Mouse (Mus musculus): Measurements from ENCODE around the gene Nup88. TPM values are rescaled to one million over a fixed set of nuclear protein-coding genes. Genes with fewer than 3 reads are reported as not detected.
"Not testable (repeated sequence)": the region's sequence is repeated elsewhere in the genome, so short reads cannot be mapped to it uniquely, and the experiment has no call there.

Gene Nup88
- total RNA-seq, 4 experiments from 2014 or later: 48.9 to 61.7 (median 56.8) TPM

DNA sequence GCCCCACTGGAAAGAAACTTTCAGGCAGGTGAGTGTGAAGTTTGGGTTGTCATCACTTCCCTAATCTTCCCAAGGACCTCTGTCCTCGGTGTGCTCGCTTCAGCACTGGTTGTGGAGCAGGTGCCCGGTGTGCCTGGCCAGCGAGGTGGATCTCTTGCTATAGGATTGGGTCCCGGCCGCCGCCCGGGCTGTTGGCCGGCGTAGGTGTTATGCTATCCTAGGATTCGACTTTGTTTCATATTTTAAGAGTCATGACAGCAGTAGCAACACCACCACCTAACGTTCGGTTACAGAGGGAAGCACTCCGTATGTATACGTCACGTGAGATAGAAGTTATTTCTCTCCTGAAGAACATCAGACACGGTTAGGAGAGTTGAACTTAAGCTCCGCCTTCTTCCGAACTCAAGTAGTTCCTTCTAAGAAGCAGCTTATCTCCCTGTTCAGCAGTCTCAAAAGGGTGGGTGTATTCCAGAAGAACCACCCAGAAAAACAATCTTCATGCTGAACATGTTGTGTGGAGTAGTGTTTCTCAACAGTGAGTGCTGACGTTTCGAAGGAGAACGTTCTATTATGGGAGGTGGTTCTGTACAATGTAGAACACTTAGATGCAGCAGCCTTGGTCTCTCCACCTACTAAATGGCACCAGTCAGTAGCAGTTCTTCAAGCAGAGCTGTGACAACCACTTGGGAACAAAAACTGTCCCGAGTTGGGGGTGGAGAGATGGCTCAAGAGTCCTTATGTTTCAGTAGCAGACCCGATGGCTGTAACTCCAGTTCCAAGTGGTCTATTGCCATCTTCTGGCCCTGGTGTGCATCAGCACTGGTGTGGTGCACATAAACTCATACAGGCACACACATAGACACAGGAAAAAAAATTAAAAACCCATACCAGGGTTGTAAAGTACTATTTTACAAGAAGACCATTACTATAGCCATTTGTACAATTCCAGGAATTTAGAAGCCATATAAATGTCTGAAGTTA lies 1.1 kb upstream of the Nup88 start:
- peak in 1 of 2 experiments; percentile 45 for DNase-seq (ENCODE audit: low spot score in 2 of 2)

DNA sequence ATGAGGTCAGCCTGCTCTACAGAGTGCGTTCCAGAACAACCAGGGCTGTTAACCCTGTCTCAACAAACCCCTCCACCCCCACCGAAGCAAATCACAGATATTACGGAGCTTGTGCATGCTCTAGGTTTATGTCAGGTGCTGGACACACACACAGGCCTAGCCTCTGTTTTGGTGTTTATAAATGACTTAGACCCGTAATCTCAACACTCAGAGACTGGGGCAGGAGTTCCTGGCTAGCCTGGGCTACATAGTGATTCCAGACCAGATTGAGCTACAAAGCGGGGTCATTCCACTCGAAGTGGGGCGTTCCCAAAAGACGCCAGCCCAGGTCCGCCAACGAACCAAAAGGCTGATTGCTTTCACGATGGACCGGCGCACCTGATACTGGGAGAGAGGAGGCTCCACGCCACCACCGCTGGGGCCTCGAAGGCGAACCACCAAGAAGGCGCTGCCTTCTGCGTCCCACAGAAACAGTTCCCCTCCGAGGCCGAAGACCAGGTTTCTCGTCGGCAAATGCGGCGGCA lies 440 bp downstream of the Nup88 start:
- no peak for DNase-seq (ENCODE audit: low spot score in 2 of 2)

DNA sequence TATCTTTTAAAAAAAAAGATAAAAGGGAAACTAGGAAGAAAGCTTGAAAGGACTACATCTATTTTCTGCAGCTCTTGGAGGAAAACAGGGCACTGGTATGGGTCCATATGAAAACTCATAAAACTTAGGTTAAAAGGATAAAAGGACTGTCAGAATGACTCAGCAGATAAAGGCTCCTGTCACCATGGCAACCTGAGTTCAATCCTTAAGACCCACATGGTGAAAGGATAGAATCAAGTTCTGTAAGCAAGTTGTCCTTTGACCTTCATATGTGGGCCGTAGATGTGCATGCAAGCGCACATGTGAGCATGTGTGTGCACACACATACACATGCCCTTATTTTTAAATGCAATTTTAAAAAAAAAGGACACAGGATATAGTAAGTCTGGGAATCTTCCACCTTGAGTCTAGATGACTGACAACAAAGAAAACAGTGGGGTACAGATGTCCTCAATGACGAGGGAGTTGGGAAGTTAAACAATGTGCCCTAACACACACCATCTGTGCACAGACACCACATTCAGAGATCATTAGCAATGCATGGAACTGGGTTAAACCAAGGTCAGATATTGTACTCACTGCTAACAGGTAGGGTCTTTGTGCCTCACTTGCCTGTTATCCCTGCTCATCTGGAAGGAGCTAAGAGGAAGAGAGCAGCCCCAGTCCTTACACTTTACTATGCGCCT lies 5.4 kb downstream of the Nup88 start:
- DNase-seq (ENCODE audit: low spot score in 2 of 2): no peak

DNA sequence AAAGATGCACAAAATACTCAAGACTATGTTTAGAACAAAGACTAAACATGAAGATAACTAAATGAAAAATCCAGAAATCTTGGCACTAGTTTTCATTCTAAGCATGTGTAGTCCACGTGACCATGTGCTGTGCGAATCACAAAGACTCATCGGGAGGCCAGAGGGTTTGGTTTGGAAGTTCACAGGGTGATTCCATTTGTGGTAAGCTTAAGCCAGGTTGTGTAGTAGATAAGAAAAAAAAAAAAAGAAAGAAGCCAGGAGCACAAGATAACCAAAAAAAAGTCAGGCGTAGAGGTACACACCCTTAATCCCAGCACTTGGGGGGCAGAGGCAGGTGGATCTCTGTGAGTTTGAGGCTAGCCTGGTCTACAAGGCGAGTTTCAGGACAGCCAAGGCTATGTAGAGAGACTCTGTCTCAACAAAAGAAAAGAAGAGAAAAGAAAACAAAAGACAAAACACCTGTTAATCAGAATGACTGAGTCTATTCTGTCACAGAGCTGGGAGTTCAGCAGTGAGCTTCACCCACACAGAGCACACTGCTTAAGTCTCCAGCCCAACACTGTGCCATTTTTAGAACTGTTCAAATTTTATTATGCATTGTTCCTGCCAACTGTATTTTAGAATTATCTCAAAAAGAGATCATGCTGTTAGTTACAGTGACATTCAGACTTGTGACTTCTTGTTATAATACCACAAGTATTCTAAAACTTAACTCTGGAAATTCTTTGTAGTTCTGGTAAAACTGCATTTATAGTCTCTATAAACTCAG lies 8.8 kb downstream of the Nup88 start:
- no peak for DNase-seq (ENCODE audit: low spot score in 2 of 2)

DNA sequence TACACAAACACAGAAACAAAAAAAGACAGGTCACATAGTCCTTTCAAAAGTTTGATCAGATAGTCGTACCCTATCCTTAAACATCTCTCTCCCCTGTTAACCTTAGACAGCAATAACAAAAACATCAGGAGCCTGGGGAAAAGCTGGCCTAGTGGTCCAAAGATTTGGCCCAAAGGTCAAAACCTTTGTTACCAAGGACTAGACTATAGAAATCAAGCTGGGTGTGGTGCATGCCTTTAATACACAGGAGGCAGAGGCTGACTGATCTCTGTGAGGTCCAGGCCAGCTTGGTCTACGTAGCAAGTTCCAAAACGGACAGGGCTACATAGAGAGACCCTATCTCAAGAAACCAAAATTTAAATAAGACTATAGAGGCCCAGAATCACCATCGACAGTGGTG lies 15.1 kb downstream of the Nup88 start:
- no peak for DNase-seq (ENCODE audit: low spot score in 2 of 2)

DNA sequence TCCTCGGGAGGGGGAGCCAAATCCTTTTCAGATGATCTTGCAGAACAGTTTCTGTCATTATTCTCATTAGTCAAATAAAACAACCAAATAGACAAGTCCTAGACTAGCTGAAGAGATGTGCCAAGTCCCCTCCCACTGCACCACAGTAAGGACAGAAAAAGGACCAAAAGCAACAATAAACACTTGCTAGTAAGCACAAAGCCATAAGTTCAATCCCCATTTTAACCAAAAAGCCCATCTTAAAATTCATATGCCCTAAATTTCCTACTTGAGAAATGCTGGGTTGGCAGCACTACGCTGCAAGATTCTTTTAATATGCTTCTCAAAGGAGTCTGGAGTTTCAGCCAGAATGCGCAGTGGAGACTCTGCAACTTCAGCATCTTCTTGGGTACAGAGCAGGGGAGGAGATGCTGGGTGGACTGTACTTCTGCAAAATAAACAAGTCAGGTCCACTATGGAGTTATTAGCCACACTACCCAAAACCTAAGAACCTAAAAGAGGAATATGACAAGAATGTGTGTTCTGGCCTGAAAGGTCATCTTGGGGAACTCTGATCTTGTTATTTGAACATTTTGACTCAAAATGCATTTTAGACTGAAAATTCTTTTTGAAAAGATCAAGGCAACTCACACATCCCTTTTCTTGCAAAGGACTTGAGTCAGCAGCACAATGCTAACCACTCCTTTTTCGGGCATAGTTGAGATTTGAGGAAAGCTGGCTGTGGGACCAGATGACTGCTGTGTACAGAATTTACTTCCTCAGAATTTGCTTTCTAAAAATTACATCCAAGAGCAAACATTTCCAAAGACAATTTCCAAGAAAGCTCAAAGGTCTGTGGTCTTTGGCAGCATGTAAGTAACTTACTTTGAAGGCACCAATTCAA lies 24.6 kb downstream of the Nup88 start:
- no peak for DNase-seq (ENCODE audit: low spot score in 2 of 2)

DNA sequence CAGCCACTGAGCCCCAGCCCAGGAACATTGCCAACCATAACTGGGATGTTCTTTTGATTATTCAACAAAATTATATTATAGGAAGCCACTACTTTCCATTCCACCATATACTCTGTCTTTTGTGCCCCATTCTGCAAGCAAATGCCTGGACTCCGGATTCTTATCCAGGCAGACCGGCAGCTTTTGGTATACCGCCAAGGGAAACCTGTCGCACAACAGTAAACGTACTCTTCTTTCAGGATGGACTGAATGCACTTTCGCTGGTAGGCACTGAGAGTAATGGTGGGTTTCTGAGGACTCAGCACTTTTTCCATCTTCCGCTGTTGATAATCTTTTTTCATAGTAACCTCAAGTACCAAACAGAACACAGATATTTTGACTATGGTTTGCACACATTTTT lies 26.1 kb downstream of the Nup88 start:
- no peak for DNase-seq (ENCODE audit: low spot score in 2 of 2)

DNA sequence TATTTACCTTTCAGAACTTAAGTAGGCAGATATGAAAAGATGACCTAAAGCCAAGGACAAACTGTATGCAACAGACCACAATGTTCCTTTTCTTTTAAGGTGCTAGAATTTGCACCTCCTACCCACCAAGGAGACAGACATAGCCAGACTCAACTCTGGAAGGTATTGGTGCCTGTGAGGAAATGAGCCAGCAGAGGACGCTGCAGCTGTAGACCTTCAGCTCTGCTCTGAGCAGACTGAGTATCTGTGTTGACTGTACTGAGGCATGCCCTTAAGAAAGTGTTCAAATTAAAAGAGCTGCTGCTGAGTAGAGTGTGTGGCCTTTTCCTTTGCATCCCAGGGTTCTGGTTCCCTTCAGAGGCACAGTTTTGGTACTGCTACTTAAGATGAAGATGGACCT lies 27.2 kb downstream of the Nup88 start:
- DNase-seq (ENCODE audit: low spot score in 2 of 2): no peak

DNA sequence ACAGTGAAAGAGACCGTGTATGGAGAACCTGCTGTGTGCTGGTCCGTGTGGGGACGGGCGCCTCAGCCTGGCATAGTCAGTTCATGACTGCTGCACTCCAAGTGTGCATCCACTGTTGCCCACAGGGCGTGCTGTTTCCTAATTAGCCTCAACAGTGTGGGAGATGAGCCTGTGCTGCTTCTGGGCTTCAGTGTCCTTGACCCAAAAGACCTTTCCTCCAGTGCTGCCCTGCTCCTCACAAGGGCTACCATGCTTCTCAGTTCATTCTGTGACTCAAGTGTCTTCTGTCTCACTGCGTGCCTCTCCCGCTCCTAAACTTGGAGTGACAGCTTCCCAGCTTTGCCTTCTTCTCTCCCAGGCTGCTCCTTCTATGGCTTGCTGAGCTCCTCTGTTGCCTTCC lies 34.5 kb downstream of the Nup88 start:
- no peak for DNase-seq (ENCODE audit: low spot score in 2 of 2)

DNA sequence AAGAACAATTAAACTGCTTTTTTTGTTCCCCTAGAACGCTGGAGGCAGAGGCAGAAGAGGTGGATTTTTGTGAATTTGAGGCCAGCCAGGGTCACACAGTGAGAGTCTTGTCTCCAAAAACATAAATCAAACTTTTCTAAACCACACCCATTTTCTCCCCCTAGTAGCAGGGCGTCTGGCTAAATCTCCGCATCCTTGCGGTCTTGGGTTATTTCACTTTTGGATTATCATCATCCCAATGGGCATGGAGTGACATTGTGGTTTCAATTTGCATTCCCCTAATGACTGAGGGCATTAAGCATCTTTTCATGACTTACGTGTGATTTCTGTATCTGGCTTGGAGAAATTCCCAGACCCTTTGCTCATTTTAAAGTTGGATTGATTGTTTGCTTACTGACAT lies 38.3 kb downstream of the Nup88 start:
- DNase-seq (ENCODE audit: low spot score in 2 of 2): no peak

DNA sequence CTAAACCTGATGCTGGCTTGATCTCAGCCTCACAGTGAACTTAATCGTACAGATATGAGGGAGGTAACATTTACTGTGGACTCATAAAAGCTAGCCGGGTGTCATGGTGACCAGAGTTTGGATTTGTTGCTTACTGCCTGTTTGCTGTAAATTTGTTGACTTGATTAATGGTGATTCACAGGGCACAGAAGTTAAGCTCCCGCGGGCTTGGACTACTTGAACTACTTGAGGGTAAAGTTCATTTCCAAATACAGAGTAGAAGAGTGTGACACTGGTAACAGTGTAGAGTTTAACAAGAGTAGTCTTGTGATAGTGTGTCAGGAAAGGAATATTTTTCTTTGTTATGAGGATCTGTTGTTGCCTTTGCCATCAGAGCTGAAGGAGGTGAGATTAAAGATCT lies 50.2 kb downstream of the Nup88 start:
- DNase-seq (ENCODE audit: low spot score in 2 of 2): no peak

DNA sequence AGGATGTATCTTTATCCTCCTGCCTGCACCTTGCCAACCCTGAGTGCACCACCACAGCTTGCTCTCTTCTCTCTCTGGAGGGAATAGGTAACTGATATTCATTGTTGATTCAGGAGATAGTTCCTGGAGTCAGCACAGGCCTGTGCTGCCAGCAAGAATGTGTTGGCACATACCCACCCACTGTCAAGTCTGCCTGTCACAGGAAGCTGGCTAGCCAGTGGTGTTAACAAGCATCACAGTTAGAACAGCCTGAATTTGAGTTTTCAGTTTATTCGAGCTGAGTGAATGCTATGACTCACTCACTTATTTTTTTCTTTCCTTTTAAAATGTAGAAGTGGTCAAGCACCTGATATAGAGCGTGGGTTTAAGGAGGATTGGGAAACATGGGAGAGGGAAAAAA lies 51.9 kb downstream of the Nup88 start:
- peak in 1 of 2 experiments; percentile 64 for DNase-seq (ENCODE audit: low spot score in 2 of 2)

DNA sequence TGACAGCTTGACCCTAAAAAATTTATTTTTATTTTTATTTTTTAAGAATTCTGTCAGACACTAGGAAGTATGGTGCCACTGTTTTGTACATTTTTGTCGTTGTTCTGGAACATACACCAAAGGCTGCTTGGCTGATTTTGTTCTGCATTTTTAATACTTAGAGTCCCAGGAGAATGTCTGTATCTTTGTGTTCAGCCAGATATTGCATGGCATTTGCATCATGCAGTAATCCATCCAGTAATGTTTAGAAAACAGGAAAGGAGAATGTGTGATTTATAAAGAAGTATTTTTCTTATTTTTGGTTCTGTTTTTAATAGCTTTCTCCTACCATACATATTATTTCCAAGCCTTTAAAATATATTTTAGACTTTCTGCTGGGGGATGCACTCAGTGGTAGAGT lies 57.9 kb downstream of the Nup88 start:
- no peak for DNase-seq (ENCODE audit: low spot score in 2 of 2)

DNA sequence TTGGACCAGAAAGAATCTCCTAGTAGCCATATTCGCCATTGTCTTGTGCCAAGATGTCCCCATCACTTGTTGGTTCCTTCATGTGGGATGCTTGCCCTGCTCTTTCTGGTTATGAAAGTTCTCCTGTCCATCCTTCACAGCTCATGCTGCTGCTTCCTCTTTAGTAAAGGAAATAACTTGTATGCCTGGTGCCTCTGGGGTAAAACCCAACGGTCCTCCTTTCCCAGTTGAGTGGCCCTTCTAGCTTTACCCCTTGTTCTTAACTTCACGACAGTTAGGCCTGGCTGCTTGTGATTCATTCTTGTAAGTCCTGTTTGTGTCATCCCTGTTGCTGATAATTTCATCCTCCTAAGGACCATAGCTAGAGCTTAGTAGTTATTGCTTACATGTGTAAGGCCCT lies 58.5 kb downstream of the Nup88 start:
- no peak for DNase-seq (ENCODE audit: low spot score in 2 of 2)

DNA sequence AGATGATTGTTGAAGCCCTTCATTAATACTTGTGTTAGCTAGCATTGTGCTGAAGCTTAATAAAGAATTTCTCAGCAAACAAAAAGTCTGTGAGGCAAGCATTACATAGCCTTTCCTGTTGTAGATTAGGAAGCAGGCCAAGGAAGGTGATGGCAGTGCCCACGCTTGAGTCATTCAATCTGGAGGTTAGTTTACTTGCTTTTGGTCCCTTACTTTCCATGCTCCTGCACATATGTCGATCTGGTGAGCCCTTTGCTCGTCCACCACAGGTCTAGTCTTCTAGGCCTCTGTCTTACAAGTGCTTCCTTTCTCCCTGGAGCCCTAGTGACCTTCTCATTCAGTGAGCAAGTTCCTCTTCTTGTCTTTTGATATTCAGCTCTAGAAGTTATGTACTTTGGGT lies 63.1 kb downstream of the Nup88 start:
- DNase-seq (ENCODE audit: low spot score in 2 of 2): peak in 1 of 2 experiments; percentile 25

DNA sequence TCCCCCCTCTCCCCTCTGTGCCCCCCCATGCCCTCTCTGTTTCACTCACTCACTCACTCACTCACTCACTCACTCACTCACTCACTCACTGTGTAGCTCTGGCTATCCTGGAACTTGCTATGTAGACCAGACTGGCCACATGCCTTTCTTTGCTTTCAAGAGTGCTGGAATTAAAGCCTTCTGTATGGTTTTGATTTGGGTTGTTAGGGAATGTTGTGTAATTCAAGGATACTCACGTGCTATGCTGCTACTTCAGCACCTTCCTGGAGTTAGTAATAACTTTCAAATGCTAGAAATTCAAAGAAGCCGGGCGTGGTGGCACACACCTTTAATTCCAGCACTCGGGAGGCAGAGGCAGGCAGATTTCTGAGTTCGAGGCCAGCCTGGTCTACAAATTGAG lies 71.6 kb downstream of the Nup88 start:
- DNase-seq (ENCODE audit: low spot score in 2 of 2): not testable (repeated sequence)

DNA sequence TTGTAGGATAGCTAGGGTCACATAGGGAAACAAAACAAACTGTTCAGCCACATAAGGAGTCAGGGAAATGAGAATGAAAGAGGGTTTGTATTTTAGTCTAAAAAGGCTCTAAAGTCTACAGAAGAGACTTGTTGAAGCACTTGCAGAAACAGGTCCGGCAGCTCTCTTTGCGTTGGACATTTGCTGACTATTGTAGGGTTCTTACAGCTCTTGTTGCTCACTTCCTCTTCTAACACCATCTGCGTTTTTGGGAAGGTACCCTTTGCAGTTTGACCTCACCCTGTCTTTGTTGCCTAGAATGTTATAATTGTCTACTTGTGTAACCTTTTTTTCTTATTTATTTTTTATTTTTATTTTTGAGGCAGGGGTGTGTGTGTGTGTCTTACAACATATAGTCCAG lies 72.1 kb downstream of the Nup88 start:
- DNase-seq (ENCODE audit: low spot score in 2 of 2): no peak
